In the genomic region with DNA sequence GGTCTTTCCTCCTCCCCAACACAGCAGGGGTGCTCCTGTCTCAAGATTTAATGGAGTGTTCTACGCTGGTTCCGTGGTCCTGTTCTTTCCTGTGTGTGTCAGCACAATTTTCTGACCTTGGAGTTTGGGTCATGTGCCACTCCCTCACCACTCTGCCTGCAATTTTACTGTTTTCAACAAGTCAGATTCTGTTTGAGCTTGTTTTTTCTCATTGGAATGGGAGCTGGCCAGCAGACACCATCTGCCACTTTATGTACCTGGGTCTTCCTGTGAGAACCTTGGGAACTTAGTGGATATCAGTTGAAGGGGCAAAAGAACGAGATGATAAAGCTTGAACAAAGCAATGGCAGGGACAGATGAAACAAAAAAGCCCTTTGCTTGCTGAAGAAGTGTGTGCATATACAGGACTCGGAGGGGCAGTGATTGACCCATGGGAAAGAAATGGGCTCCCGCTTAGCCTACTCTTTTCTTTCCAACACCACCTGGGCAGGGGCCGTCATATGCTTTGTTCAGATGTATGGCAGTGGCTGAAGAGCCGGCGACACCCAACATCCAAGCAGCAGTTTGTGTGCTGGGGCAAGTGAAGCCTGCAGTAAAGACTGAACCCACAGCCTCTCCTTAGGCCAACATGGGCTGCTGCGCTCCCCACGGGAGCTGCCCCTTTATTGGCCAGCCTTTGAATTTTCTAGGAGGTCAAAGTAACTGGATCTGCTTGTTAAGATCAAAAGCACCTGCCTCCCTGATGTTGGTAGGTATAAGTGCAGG, we compare ENCODE assay signal across 8 mouse cellular contexts. TPM values are rescaled to one million over a fixed set of nuclear protein-coding genes. Genes with fewer than 3 reads are reported as not detected.
DNase-seq lines count a peak whose midpoint lies in the region; ATAC-seq and TF ChIP-seq lines count a peak whose summit lies in the region.

No protein-coding gene starts in this region.

- peak overlapping the region; percentile 53 for H3K4me3 ChIP-seq in kidney, postnatal 0 days (replicated peaks; ENCODE audit: low read depth, low read length)
- peak overlapping the region; percentile 96 for H3K4me3 ChIP-seq in hindbrain, embryonic 13.5 days
- peak overlapping the region; percentile 99 for H3K4me3 ChIP-seq in midbrain, embryonic 16.5 days (ENCODE audit: low read depth, low read length)

- H3K4me2 ChIP-seq in kidney, postnatal 0 days (ENCODE audit: low read length) = peak overlapping the region; percentile 98
- H3K4me2 ChIP-seq in hindbrain, embryonic 13.5 days = peak overlapping the region; percentile 93
- peak overlapping the region; percentile 97 for H3K4me2 ChIP-seq in midbrain, embryonic 16.5 days (ENCODE audit: low read length)

- H3K4me1 ChIP-seq in kidney, postnatal 0 days (replicated peaks; ENCODE audit: insufficient read depth, low read length) = peaks cover 16% of the 10 kb centered on the region
- H3K4me1 ChIP-seq in hindbrain, embryonic 13.5 days (replicated peaks) = peaks cover 44% of the 10 kb centered on the region
- H3K4me1 ChIP-seq in midbrain, embryonic 16.5 days (ENCODE audit: control insufficient read depth, insufficient read depth, low read length) = peaks cover 28% of the 10 kb centered on the region

- ATAC-seq in kidney, postnatal 0 days (replicated peaks; ENCODE audit: low FRiP score, low read depth) = no peak
- ATAC-seq in hindbrain, embryonic 13.5 days (ENCODE audit: low FRiP score) = no peak
- ATAC-seq in midbrain, embryonic 16.5 days = 0 out of 2 replicates have a peak, but pooled peaks have one; percentile 2

- WGBS in kidney, postnatal 0 days = 39% methylated on average over 10 of the region's 10 CpGs
- WGBS in hindbrain, embryonic 13.5 days = 43% methylated on average over 10 of the region's 10 CpGs
- WGBS in midbrain, embryonic 16.5 days = 44% methylated on average over 10 of the region's 10 CpGs

- TF ChIP-seq CTCF in kidney, postnatal 0 days (IDR thresholded peaks at IDR 0.05; ENCODE audit: low read depth) = no peak

- H3K36me3 ChIP-seq in kidney, postnatal 0 days (ENCODE audit: insufficient read depth, low read length) = 0 out of 2 replicates have a peak, but pooled peaks cover 4% of the 10 kb centered on the region
- no peaks in the 10 kb centered on the region for H3K36me3 ChIP-seq in hindbrain, embryonic 13.5 days
- no peaks in the 10 kb centered on the region for H3K36me3 ChIP-seq in midbrain, embryonic 16.5 days (ENCODE audit: control insufficient read depth, insufficient read depth, low read length)

- peak overlapping the region; percentile 89 for H3K9ac ChIP-seq in kidney, postnatal 0 days (ENCODE audit: low read depth, low read length)
- H3K9ac ChIP-seq in hindbrain, embryonic 13.5 days = peak overlapping the region; percentile 99
- peak overlapping the region; percentile 99 for H3K9ac ChIP-seq in midbrain, embryonic 16.5 days (ENCODE audit: low read depth, low read length)

- no peak for DNase-seq in kidney, postnatal 0 days (ENCODE audit: low spot score)
- no peak for DNase-seq in kidney, postnatal 14 days
- peak; percentile 31 to 47 for DNase-seq in cerebellum, postnatal 14 days
- no peak for DNase-seq in urinary bladder, postnatal 4 days (ENCODE audit: low spot score in 2 of 2)
- DNase-seq in left cerebral cortex, adult 18-20 months (ENCODE audit: low spot score in 2 of 2) = no peak
- no peak for DNase-seq in right cerebral cortex, postnatal 14 days

- no peaks in the 10 kb centered on the region for H3K9me3 ChIP-seq in kidney, postnatal 0 days (replicated peaks; ENCODE audit: low read length)
- H3K9me3 ChIP-seq in hindbrain, embryonic 13.5 days = no peaks in the 10 kb centered on the region
- no peaks in the 10 kb centered on the region for H3K9me3 ChIP-seq in midbrain, embryonic 16.5 days (replicated peaks; ENCODE audit: control insufficient read depth, low read length, poor library complexity, severe bottlenecking)

- peak overlapping the region; percentile 89; the same call in 1 of the 2 replicates for H3K27ac ChIP-seq in kidney, postnatal 0 days
- H3K27ac ChIP-seq in hindbrain, embryonic 13.5 days = peak overlapping the region; percentile 98
- H3K27ac ChIP-seq in midbrain, embryonic 16.5 days (ENCODE audit: low read length) = peak overlapping the region; percentile 99

- H3K27me3 ChIP-seq in kidney, postnatal 0 days (ENCODE audit: insufficient read depth, low read length) = no peaks in the 10 kb centered on the region
- H3K27me3 ChIP-seq in hindbrain, embryonic 13.5 days = no peaks in the 10 kb centered on the region
- H3K27me3 ChIP-seq in midbrain, embryonic 16.5 days (ENCODE audit: control insufficient read depth, insufficient read depth, low read depth, low read length) = no peaks in the 10 kb centered on the region

RNA-seq across cellular contexts. Expression of a gene that starts 0.9 kb away (rescaled TPM):
- polyA plus RNA-seq in kidney, postnatal 0 days (2015; fragmentation: Nextera tagmentation; extraction: Ambion mirVana) = 52.6 and 61.3 TPM in 2 replicates
- 571 and 589 TPM in 2 replicates for polyA plus RNA-seq in hindbrain, embryonic 13.5 days (2015; fragmentation: Nextera tagmentation; extraction: Ambion mirVana)
- polyA plus RNA-seq in midbrain, embryonic 16.5 days (2015; fragmentation: Nextera tagmentation; extraction: Ambion mirVana) = 665 and 671 TPM in 2 replicates
- total RNA-seq in left cerebral cortex, adult 18-20 months (2021) = 100 to 1,000 TPM; 794 to 814 TPM

RNA-seq across cellular contexts. Expression of a gene that starts 44.7 kb away (rescaled TPM):
- polyA plus RNA-seq in kidney, postnatal 0 days (2015; fragmentation: Nextera tagmentation; extraction: Ambion mirVana) = 57.8 and 61.4 TPM in 2 replicates
- polyA plus RNA-seq in hindbrain, embryonic 13.5 days (2015; fragmentation: Nextera tagmentation; extraction: Ambion mirVana) = 55.1 and 62.1 TPM in 2 replicates
- 52.3 and 56.8 TPM in 2 replicates for polyA plus RNA-seq in midbrain, embryonic 16.5 days (2015; fragmentation: Nextera tagmentation; extraction: Ambion mirVana)
- 10 to 100 TPM; 36.6 to 39.1 TPM for total RNA-seq in left cerebral cortex, adult 18-20 months (2021)

RNA-seq across cellular contexts. Expression of a gene that starts 44.7 kb away (rescaled TPM):
- 45.7 and 48.9 TPM in 2 replicates for polyA plus RNA-seq in kidney, postnatal 0 days (2015; fragmentation: Nextera tagmentation; extraction: Ambion mirVana)
- polyA plus RNA-seq in hindbrain, embryonic 13.5 days (2015; fragmentation: Nextera tagmentation; extraction: Ambion mirVana) = 65.3 and 67.9 TPM in 2 replicates
- polyA plus RNA-seq in midbrain, embryonic 16.5 days (2015; fragmentation: Nextera tagmentation; extraction: Ambion mirVana) = 70.4 and 71.8 TPM in 2 replicates
- 10 to 100 TPM; 61.7 to 62.1 TPM for total RNA-seq in left cerebral cortex, adult 18-20 months (2021)

RNA-seq across cellular contexts. Expression of a gene that starts 55.9 kb away (rescaled TPM):
- polyA plus RNA-seq in kidney, postnatal 0 days (2015; fragmentation: Nextera tagmentation; extraction: Ambion mirVana) = 6.3 and 6.9 TPM in 2 replicates
- polyA plus RNA-seq in hindbrain, embryonic 13.5 days (2015; fragmentation: Nextera tagmentation; extraction: Ambion mirVana) = 3.1 and 3.6 TPM in 2 replicates
- polyA plus RNA-seq in midbrain, embryonic 16.5 days (2015; fragmentation: Nextera tagmentation; extraction: Ambion mirVana) = 2.0 and 2.1 TPM in 2 replicates
- total RNA-seq in left cerebral cortex, adult 18-20 months (2021) = 1 to 10 TPM; 3.6 to 4.9 TPM

RNA-seq across cellular contexts. Expression of a gene that starts 56.2 kb away (rescaled TPM):
- 117 and 118 TPM in 2 replicates for polyA plus RNA-seq in kidney, postnatal 0 days (2015; fragmentation: Nextera tagmentation; extraction: Ambion mirVana)
- polyA plus RNA-seq in hindbrain, embryonic 13.5 days (2015; fragmentation: Nextera tagmentation; extraction: Ambion mirVana) = 38.4 and 42.9 TPM in 2 replicates
- 32.1 and 35.1 TPM in 2 replicates for polyA plus RNA-seq in midbrain, embryonic 16.5 days (2015; fragmentation: Nextera tagmentation; extraction: Ambion mirVana)
- 10 to 100 TPM; 20.7 to 21.1 TPM for total RNA-seq in left cerebral cortex, adult 18-20 months (2021)

Comparison
In these comparisons a context has a peak if more than half of its experiments do, and no peak if none do; other contexts are left out.
1. DNase-seq: peak in cerebellum, postnatal 14 days (2 of 2); none in kidney, postnatal 0 days (single experiment), kidney, postnatal 14 days (single experiment), urinary bladder, postnatal 4 days (0 of 2), left cerebral cortex, adult 18-20 months (0 of 2) and right cerebral cortex, postnatal 14 days (single experiment).
2. Peak in every context shown above with its lines, with median percentiles within 50 percentile points of each other: H3K27ac ChIP-seq, H3K4me2 ChIP-seq, H3K4me3 ChIP-seq and H3K9ac ChIP-seq.